Mouse (Mus musculus): ENCODE results near the gene Mrln.

The Mrln gene

GRCm38 (mm10) chr10:70257029-70257428, 52.6 kb downstream of the Mrln start:
- no peak for DNase-seq

GRCm38 (mm10) chr10:70260904-70261303, 56.4 kb downstream of the Mrln start:
- DNase-seq, result no peak

- no peak for DNase-seq
Measured at GRCm38 (mm10) chr10:70262051-70262450, 57.6 kb downstream of the Mrln start.

GRCm38 (mm10) chr10:70263681-70264189, 59.3 kb downstream of the Mrln start:
- DNase-seq, result no peak

- DNase-seq, result no peak
Measured at GRCm38 (mm10) chr10:70264337-70265036, 60.0 kb downstream of the Mrln start.

- DNase-seq, result no peak
Measured at GRCm38 (mm10) chr10:70266501-70266900, 62.0 kb downstream of the Mrln start.

GRCm38 (mm10) chr10:70268581-70269446, 64.3 kb downstream of the Mrln start:
- no peak for DNase-seq

Measured in spleen, adult 18-20 months (tissue).